28 mouse cellular contexts compared by ENCODE assay signal in the genomic region with DNA sequence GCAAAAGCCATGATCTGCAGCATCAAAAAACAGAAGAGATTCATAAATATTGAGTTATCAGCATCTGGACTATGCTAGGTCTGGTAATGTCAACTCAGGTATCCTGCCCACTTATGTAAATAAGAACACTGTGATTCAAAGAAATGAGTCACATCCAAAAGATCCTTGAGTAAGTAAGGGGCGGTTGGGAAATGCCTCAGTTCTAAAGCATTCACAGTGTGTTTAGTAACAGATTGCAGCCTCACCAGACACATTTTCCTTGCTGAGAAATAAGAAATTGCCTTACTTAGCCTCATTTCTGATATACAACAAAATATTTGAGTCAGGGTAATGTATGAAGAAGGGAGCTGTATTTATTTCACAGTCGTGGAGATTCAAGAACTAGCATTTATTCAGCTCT.
A peak's percentile ranks its signal among the peaks of the same experiment; 100 is the strongest.
DNase-seq lines count a peak whose midpoint lies in the region; ATAC-seq and TF ChIP-seq lines count a peak whose summit lies in the region.
"Had no signal": no experiment of that assay in that cellular context is flagged by ENCODE, and none has a peak within 500 bp of the region (broad histone marks: within the 10 kb centered on the region; RNA-seq: fewer than 3 reads in every experiment).

No protein-coding gene starts in this region.

- H3K4me1 ChIP-seq in MEL (ENCODE audit: control insufficient read depth in 1 of 2, insufficient read depth in 2 of 2, low read length in 2 of 2) = no peaks in the 10 kb centered on the region
- no peaks in the 10 kb centered on the region for H3K4me1 ChIP-seq in midbrain, embryonic 11.5 days (ENCODE audit: control insufficient read depth, insufficient read depth, low read length)
- H3K4me1 ChIP-seq: embryonic facial prominence, embryonic 13.5 days; embryonic facial prominence, embryonic 15.5 days; forebrain, embryonic 10.5 days; forebrain, embryonic 12.5 days had no signal

- no peaks in the 10 kb centered on the region for H3K79me2 ChIP-seq in MEL (ENCODE audit: control insufficient read depth, insufficient read depth, low read length, poor library complexity)

- peak; percentile 89 for ATAC-seq in frontal cortex, adult (ENCODE audit: low TSS enrichment)
- ATAC-seq in midbrain, embryonic 11.5 days (ENCODE audit: low FRiP score) = no peak
- ATAC-seq: CD4-positive, CD25-positive, alpha-beta regulatory T cell, adult 4 months; forebrain, embryonic 14.5 days; forebrain, embryonic 16.5 days had no signal

- TF ChIP-seq EP300 in MEL (IDR thresholded peaks at IDR 0.05; ENCODE audit: low read depth in 1 of 2, low read length in 2 of 2) = no peak

- intact Hi-C loops in left cerebral cortex, postnatal 14 days (cut with DNase I) = no loop called here
- intact Hi-C loops in left cerebral cortex, postnatal 4 days (cut with DNase I) = no loop called here

- DNase-seq in frontal cortex, postnatal 14 days (ENCODE audit: low spot score in 2 of 2) = no peak
- peak; percentile 9 to 26 for DNase-seq in left cerebral cortex, postnatal 14 days (ENCODE audit: low spot score in 2 of 2)
- DNase-seq in left cerebral cortex, postnatal 4 days = no peak
- DNase-seq in MEL (ENCODE audit: low read depth, low spot score) = no peak
- peak; percentile 22 for DNase-seq in telencephalon, adult 2 months (ENCODE audit: low read depth, low spot score)
- DNase-seq in midbrain, embryonic 11.5 days (ENCODE audit: low spot score, missing footprints) = no peak
- DNase-seq: adrenal gland, adult 2 months; adrenal gland, postnatal 10 days; adrenal gland, postnatal 25 days; B cell, adult 2 months; cerebellum, adult 11 months; cerebellum, adult 18-20 months; cerebellum, adult 8-10 months; cerebellum, adult 9-11 months; cerebellum, postnatal 14 days; cerebellum, postnatal 36 days; embryo, embryonic 11 days had no signal

- no peak overlapping the region for H3K27ac ChIP-seq in MEL (ENCODE audit: control insufficient read depth, low read depth, low read length)
- no peak overlapping the region for H3K27ac ChIP-seq in midbrain, embryonic 11.5 days (ENCODE audit: low read depth, low read length)
- H3K27ac ChIP-seq: embryonic facial prominence, embryonic 13.5 days; embryonic facial prominence, embryonic 15.5 days; forebrain, embryonic 10.5 days; forebrain, embryonic 12.5 days had no signal

- no peaks in the 10 kb centered on the region for H3K36me3 ChIP-seq in MEL (ENCODE audit: control insufficient read depth in 1 of 2, insufficient read depth in 2 of 2, low read length in 2 of 2)
- H3K36me3 ChIP-seq in midbrain, embryonic 11.5 days (ENCODE audit: control insufficient read depth, insufficient read depth, low read length) = no peaks in the 10 kb centered on the region
- H3K36me3 ChIP-seq: embryonic facial prominence, embryonic 13.5 days; embryonic facial prominence, embryonic 15.5 days; forebrain, embryonic 10.5 days; forebrain, embryonic 12.5 days; G1E had no signal

- TF ChIP-seq POLR2A in MEL (IDR thresholded peaks at IDR 0.05; ENCODE audit: control insufficient read depth in 1 of 2, insufficient read depth in 1 of 2, low read depth in 1 of 2, low read length in 2 of 2, poor library complexity in 1 of 2) = no peak

- no peaks in the 10 kb centered on the region for H3K27me3 ChIP-seq in MEL (ENCODE audit: control insufficient read depth in 1 of 2, insufficient read depth in 2 of 2, low read length in 2 of 2)
- H3K27me3 ChIP-seq in midbrain, embryonic 11.5 days (ENCODE audit: control insufficient read depth, insufficient read depth, low read length) = no peaks in the 10 kb centered on the region
- H3K27me3 ChIP-seq: CH12.LX; embryonic facial prominence, embryonic 13.5 days; embryonic facial prominence, embryonic 15.5 days; forebrain, embryonic 12.5 days had no signal

- WGBS in midbrain, embryonic 11.5 days = 91% methylated on average over 2 of the region's 2 CpGs

- H3K4me3 ChIP-seq in MEL (ENCODE audit: control insufficient read depth in 1 of 2, insufficient read depth in 1 of 2, low read depth in 2 of 2, low read length in 2 of 2) = no peak overlapping the region
- H3K4me3 ChIP-seq in midbrain, embryonic 11.5 days (ENCODE audit: low read depth, low read length) = no peak overlapping the region
- H3K4me3 ChIP-seq: embryonic facial prominence, embryonic 13.5 days; embryonic facial prominence, embryonic 15.5 days; erythroblast, embryonic 14.5 days; forebrain, embryonic 10.5 days; forebrain, embryonic 12.5 days had no signal

- H3K9ac ChIP-seq in MEL (ENCODE audit: control insufficient read depth, low read depth, low read length, poor library complexity, severe bottlenecking) = no peak overlapping the region
- H3K9ac ChIP-seq in midbrain, embryonic 11.5 days (ENCODE audit: low read length) = no peak overlapping the region
- H3K9ac ChIP-seq: embryonic facial prominence, embryonic 13.5 days; embryonic facial prominence, embryonic 15.5 days; forebrain, embryonic 12.5 days had no signal

- no peak for TF ChIP-seq RAD21 in MEL (IDR thresholded peaks at IDR 0.05; ENCODE audit: low read depth, low read length)

- peaks cover 3% of the 10 kb centered on the region; the same call in 1 of the 2 replicates for H3K9me3 ChIP-seq in MEL (replicated peaks; ENCODE audit: insufficient read depth, low read length)
- no peaks in the 10 kb centered on the region for H3K9me3 ChIP-seq in midbrain, embryonic 11.5 days (ENCODE audit: control insufficient read depth, low read length)
- H3K9me3 ChIP-seq: embryonic facial prominence, embryonic 13.5 days; embryonic facial prominence, embryonic 15.5 days; forebrain, embryonic 10.5 days; forebrain, embryonic 12.5 days had no signal

- no peak for TF ChIP-seq CTCF in MEL (IDR thresholded peaks at IDR 0.05 in 2 of 3, conservative IDR thresholded peaks at IDR 0.05 in 1 of 3; ENCODE audit: control insufficient read depth in 1 of 3, insufficient read depth in 1 of 3, low read depth in 2 of 3, low read length in 3 of 3, poor library complexity in 1 of 3, severe bottlenecking in 1 of 3)

- no peak overlapping the region for H3K4me2 ChIP-seq in midbrain, embryonic 11.5 days
- H3K4me2 ChIP-seq: embryonic facial prominence, embryonic 13.5 days; embryonic facial prominence, embryonic 15.5 days; forebrain, embryonic 12.5 days had no signal

TF ChIP-seq in MEL, 35 proteins besides CTCF, POLR2A, EP300 and RAD21:
- no peak for TF ChIP-seq MAX (IDR thresholded peaks at IDR 0.05; ENCODE audit: low read length)
- TF ChIP-seq ZC3H11A (IDR thresholded peaks at IDR 0.05; ENCODE audit: low read depth, low read length) = peak; percentile 3; the same call in 1 of the 2 replicates

Comparison
In these comparisons a context has a peak if more than half of its experiments do, and no peak if none do; other contexts are left out.
1. DNase-seq: peak in left cerebral cortex, postnatal 14 days (2 of 2) and telencephalon, adult 2 months (single experiment); none in frontal cortex, postnatal 14 days (0 of 2), left cerebral cortex, postnatal 4 days (single experiment), MEL (single experiment) and midbrain, embryonic 11.5 days (single experiment).